Mouse (Mus musculus) thymus, postnatal 0 days (tissue): Measurements from ENCODE around the gene Abhd8. TPM values are rescaled to one million over a fixed set of nuclear protein-coding genes. Genes with fewer than 3 reads are reported as not detected.

Experiments
- DNase-seq: peaks from one replicate; pipeline ENCODE4 v3.0.0-alpha.2; 2015; ENCODE audit warnings: low spot score
- polyA plus RNA-seq: library from polyadenylated mRNA; unstranded; fragments of >200 nt; fragmentation: Nextera tagmentation; extraction: Ambion mirVana; gene quantifications from 2 replicates; pipeline ENCODE4 v1.2.1, GENCODE M21; 2015

Gene Abhd8
- 190 and 219 TPM in 2 replicates for polyA plus RNA-seq

DNA sequence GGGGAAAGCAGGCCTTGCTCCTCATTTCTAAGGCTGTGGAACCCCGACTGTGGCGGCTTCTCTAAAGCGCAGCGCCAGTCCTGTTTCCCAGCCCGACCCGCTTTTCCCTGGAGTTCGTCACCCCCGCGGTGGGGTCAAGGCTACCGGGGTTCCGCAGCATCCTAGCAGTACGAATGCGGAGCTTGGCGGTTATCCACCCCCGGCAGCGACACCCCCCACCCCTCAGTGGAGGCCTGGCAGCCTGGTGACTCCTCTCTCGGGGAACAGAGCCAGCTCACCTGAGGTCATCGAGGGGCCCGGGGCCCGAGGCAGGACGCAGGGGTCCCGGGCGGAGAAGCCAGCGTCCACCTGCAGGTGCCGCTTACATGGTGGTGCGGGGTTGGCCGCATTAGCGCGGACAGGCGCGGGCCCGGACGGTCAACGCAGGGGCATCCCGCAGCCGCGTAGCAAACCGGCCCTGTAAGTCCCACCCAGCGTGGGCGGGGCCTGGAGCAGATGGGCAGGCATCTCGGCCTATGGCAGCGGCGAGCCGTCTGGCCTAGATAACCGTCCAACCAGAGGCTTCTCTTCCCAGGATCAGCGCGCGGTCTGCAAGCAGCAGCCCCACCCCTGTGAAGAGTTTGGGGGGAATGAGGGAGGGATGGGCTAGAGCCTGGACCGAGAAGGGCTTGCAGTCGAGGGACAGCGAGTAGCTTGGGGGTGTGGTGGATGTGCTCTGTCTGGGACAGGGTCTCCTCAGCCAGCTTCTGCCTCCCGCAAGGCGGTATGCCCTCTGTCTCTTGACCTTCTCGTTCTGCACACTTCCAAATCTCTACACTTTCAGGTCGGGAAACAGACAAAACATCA, at the start of gene Abhd8:
Gene Abhd8 (minus strand): TSS at position 468 of the 846 bp plus-strand sequence.
- peak; percentile 96 for DNase-seq

- no peak for DNase-seq
Measured at GRCm38 (mm10) chr8:71511644-71512043, 48.2 kb upstream of the Abhd8 start, which contains the start of gene Plvap. Plvap (minus strand) TSS chr8:71511752.

DNA sequence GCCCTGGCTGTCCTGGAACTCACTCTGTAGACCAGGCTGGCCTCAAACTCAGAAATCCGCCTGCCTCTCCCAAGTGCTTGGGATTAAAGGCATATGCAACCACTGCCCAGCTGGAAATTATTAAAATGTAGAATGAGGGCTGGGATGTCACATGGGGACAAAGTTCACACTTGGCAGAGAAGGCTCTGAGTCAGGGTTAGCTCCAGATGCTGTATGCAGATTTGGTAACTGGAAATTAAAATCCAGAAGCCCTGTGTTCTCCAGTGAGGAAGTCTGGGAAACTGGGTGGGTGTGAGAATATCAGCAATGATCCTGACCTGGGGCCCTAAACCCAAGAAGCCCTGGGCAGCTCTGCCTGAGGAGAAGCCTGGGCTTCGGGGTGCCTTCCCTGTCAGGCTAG, 45.9 kb upstream of the Abhd8 start:
- no peak for DNase-seq

DNA sequence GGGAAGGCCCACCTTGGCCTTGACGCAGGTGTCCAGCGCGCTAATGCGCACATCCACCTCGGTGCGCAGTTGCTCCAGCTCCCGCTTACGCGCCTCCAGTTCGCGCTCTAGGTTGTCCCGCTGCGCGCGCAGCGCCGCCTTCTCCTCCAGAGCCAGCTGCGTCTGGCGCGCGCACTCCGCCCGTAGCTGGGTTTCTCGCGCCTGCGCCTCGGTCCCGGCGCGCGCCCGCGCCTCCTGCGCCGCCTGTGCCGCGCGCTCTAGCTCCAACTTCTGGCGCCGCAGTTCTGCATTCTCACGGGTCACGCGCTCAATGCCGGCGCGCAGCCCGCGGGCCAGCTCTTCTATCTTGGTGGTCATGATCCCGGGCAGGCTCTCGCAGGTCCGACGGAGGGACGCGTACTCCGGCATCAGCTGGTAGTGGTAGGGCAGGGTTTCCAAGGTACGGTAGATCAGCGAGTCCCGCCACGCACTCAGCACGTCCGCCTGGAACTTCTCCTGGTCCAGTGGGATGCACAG, 44.2 kb upstream of the Abhd8 start:
- DNase-seq, result peak; percentile 88

DNA sequence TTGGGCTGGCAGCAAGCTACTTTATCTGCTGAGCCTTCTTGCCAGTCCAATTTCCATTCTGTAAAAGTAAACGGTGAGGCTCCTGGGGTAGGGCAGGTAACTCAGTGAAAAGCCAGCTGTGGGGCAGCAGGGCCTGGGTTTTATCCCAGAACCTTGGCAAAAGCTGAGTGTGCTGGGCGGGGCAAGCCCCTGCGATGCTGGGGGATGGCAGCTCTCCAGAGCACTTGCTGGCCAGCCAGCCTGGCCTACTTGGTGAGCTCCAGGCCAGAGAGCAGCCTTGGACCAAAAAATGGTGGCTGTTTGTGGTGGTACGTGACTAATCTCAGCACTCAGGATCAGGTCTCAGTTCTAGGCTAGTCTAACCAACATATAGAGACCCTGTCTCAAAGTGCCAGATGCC, 42.5 kb upstream of the Abhd8 start:
- no peak for DNase-seq

GRCm38 (mm10) chr8:71505326-71505725, 41.9 kb upstream of the Abhd8 start:
- DNase-seq, result no peak

DNA sequence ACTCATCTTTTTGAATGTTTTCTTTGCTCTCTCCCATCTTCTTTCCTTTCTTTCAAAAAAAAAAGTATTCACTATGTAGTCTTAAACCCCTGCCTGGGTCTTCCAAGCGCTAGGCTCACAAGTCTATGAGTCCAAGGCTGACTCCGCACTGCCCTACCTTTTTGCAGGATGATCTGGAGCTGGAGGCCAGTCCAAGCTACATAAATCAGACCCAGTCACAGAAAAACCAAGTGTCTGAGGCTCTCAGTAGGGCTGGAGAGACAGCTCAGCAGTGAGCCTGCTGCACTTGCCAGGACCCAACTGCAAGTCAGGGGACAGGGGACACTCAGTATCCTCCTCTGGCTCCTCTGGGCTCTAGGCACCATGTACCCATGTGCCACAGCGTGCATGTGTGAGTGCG, 40.9 kb upstream of the Abhd8 start:
- no peak for DNase-seq

- no peak for DNase-seq
Measured at GRCm38 (mm10) chr8:71498816-71499690, 35.6 kb upstream of the Abhd8 start.

DNA sequence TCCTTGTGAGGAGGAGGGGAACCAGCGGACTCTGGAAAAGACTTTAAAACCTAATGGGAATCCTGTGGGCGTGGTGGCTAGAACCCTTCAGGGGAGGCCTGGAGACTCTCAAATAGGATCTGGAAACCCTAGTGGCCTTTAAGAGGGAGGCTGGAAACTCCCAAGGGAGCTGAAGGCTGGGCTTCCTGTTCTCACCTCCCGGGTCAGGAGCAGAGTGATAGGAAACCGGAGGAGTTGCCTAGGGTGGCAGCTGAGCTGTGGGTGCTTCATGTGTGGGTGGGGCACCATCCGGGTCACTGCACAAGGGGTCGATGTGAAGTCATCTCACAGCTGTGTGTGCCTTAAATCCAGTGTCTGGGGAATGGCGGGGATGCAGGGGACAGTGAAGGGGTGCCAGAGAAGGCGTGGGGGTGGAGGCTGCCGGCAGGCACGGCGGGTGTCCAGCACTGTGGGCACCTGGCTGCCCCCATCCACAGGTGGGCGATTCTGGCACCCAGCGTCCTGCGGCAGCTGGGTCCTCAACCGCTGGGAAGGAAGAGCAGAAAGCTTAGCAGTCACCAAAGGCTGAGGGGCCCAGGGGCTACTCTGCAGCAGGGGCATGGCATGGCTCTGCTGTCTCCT, 34.5 kb upstream of the Abhd8 start:
- DNase-seq, result no peak

- DNase-seq, result no peak
Measured at GRCm38 (mm10) chr8:71497077-71497645, 33.7 kb upstream of the Abhd8 start.

- DNase-seq, result no peak
Measured at GRCm38 (mm10) chr8:71496481-71496880, 33.0 kb upstream of the Abhd8 start.

- DNase-seq, result no peak
Measured at GRCm38 (mm10) chr8:71495811-71496210, 32.4 kb upstream of the Abhd8 start.

DNA sequence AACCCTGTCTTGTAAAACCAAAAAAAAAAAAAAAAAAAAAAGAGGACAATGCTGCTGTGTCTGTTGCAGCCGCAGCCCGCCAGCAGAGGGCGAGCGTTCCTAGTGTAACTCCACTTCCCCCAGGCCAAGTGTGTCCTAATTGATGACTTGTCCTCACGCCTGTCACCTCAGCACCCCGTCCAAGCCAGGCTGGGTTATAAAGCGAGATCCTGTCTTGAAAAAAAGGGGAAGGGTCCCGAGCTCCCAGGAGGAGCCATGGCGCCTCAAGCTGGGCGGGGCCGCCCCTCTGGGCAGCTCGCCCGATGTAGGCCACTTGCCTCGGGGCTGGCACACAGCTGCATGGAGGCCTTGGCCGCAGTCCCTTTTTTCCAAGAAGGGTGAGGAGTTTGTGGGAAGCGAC, 31.6 kb upstream of the Abhd8 start:
- peak; percentile 81 for DNase-seq

- DNase-seq, result peak; percentile 95
Measured at GRCm38 (mm10) chr8:71488454-71488853, 25.0 kb upstream of the Abhd8 start.

DNA sequence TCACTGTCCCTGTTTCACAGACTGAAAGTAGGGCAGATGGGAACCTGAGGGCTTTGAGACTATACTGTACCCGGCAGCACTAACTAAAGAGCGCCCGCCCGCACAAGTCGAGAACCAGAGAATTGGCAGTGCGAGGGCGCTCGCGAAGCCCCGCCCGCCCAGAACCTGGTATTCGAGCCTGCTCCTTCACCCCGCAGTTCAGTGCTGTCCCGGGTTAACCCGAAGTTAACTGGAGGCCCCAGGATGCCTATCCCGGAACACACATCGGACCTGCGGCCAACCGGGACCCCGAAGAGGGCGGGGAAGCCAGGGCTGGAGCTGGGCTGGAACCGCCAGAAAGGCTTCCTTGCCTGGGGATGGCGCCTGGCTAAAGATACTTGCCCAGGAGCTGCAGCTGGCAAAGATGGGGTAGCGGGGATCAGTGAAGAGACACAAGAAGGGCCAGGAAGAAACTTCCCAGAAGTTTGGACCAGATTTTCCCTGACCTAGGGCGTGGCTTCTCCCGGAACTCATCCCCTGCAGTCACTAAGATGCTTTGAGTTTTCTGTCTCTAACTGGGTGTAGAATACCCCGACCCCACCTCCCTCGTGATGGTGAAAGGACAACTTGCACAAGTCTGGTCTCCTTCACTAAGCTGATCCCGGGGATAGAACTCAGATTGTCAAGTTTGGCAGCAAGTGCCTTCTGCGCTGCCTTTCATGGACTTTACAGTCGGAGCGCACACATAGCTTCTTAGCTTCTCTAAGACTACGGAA, 24.4 kb upstream of the Abhd8 start, which contains the start of gene Gtpbp3:
Gene Gtpbp3 (plus strand): TSS at position 413 of the 755 bp plus-strand sequence.
- peak; percentile 78 for DNase-seq

GRCm38 (mm10) chr8:71486136-71486529, 22.7 kb upstream of the Abhd8 start:
- DNase-seq, result peak; percentile 25

DNA sequence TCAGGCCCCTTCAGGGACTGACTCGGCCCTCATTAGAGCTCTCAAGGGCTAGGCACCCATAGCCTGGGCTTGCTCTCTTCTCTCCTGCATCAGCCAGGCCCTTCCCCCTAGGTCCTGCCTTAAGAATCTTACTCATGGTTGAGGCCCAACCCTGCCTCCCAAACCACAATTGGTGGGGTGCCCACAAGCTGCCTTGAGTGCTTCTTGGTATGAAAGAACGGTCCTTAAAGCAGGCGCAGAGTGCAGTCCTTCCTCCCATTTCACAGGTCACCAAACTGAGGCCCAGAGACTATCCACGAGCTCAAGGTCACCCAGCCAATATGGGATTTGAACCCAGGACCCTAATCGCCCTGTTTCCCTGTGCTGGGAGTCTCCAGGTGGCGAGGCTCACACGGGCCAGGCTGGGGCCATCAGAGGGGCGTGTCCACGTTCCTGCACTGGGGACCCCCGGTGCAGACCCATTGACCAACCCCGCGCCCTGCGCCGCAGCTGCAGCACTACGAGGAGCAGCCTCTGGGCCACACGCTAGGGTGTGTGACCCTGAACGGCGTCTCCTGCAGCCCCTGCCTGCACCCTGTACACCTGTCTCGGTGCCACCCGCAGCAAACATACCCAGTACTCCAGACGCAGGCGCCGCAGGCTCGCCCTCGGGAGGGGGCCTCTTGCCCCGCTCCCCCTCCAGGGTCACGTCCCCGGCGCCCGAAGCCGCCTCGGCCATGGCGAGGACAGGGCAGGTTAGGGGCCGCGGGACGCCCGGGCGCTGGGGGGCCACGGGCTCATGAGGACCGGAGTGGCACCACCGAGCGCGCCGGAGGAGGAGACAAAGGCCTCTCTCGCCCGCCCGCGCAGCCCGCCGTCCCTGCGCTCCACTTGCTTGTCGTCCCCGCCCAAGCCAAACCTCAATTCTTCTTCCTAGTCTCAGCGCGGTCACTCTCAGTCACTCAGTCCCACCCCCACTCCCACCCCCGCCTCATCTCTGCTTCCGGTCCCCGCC, 22.0 kb upstream of the Abhd8 start, which contains the start of gene Ano8:
Gene Ano8 (minus strand): TSS at position 822 of the 994 bp plus-strand sequence.
- peak; percentile 82 for DNase-seq

GRCm38 (mm10) chr8:71484736-71485135, 21.3 kb upstream of the Abhd8 start:
- DNase-seq, result no peak

DNA sequence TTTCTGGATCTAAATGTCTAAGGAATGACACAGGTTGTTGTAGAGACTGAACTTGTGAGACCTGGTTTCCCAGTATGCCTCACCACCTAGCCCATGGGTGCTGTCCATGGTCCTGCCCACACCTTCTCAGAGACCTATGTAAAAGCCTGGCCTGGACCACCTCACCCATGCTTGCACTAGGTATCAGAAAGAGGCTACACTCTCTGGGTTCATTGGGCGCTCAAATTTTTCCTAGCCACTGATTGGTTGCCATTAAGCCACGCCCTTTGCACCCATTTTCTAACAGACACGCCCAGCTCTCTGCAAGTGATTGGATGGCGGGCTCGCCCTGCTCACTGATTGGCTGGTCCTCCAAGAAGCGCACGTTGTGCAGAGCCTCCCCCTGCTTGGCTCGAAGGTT, 20.5 kb upstream of the Abhd8 start:
- peak; percentile 73 for DNase-seq
